Mouse (Mus musculus): ENCODE data around the gene Patz1.
A peak's percentile ranks its signal among the peaks of the same experiment; 100 is the strongest.

Gene Patz1

DNA sequence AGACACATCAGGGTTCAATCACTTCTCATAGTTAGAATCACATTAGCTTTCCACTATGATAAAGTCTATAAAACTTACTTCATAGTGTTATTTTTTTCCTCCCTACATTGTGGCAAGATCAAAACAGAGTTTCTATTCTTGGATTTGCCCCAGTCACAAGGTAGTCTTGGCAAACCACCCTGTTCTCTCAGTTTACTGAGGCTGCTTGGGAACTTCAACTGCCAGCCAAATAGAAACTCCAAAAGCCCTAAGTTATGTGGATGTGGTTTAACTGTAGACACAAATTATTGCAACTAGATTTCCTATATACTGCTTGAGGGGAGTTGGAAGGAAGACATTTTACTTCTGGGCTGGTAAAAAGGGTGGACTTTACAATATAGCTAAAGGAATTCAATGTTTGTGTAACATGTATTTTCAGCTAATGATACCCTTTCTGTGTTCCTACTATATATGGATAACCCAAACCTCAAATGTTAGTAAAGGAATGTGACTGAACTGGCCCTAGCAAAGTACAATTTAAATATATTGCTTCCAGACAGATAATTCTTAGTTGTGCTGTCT, 41.3 kb downstream of the Patz1 start, which contains the start of gene Pik3ip1:
Gene Pik3ip1, plus strand, starts transcription at position 511 of the 561 bp plus-strand sequence.
- DNase-seq (ENCODE audit: low read depth, low spot score), result no peak

DNA sequence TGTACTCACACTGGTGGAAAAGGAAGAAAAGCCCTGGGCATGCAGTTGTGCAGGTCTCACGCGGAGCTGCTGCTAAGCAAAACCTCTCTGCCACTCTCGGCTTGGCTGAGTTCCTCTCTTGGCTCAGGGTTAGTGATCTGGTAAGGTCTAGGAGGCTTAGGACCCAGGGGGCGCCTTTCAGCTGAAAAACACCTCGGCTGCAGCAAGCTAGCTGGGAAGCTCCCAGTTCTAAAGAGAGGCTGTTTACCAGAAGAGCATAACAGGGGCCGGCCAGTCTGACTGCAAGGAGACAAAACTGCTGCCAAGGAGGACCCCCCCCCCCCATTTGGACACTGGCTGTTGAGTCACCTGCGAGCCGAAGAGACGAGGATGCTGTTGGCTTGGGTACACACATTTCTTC, 41.9 kb downstream of the Patz1 start:
- DNase-seq (ENCODE audit: low read depth, low spot score), result peak; percentile 54

DNA sequence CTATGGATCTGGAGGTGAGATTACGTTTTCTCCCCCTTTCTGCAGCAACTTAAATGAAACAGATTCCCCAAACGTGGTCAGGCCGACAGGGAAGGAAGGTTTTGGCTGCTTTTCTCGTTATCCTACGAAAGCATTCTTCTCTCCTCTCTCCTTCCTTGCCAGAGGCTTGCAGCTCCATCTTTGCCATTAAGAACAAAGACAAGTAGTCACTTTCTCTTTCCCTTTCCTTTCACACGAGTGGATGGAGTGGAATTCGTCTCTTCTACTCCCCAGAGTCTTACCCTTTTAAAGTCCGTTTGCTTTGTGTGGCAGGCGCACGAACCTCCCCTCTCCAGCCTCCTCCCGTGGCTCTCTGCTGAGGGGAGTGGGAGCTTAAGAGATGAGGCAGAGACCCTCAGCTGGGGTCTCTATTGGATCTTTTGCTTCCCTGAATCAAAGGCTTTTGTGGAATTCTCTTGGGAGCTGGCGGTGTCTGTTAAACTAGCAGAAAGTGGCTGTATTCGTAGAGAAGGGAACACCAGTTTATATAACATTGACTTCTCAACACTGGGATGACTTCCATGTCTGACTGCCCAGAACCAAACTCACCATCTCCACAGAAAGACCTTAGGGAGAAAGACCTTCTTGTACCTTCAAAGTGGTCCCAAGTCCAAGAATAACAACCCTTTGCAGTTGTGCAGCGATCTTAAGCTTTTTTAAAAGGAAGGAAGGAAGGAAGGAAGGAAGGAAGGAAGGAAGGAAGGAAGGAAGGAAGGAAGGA, 42.5 kb downstream of the Patz1 start:
- no peak for DNase-seq (ENCODE audit: low read depth, low spot score)

DNA sequence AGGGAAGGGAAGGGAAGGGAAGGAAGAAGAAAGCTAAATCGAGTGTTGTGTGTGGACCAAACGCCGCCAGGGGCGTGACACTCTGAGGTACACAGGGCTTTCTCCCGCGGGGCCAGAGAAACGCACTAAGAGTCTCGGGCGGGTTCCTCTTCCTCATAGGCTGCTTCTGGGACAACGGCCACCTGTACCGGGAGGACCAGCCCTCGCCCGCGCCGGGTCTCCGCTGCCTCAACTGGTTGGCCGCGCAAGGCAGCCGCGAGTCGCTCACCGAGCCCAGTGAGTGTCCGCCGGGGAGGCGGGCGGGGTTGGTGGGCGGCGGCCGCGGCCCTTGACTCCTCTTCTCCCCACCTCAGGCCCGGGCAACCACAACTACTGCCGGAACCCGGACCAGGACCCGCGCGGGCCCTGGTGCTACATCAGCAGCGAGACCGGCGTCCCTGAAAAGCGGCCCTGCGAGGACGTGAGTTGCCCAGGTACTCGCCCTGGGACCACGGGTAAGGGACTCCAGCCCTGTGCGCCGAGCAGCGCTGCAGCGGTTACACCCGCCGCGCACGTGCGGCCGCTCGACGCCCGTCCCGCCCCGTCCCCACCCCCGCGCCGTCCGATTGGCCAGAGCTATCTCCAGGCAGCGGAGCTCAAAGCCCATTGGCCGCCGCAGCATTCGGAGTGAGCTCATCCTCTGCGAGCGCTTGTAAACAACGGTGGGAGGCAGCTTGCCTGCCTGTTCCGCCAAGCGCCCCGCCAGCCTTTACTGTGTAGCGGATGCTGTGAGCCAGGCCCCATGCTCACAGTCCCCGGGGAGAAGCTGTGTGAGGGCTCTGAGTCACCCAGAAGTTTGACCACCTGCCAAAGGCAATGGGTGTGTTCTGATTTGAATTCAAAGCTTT, 43.3 kb downstream of the Patz1 start:
- peak; percentile 95 for DNase-seq (ENCODE audit: low read depth, low spot score)

DNA sequence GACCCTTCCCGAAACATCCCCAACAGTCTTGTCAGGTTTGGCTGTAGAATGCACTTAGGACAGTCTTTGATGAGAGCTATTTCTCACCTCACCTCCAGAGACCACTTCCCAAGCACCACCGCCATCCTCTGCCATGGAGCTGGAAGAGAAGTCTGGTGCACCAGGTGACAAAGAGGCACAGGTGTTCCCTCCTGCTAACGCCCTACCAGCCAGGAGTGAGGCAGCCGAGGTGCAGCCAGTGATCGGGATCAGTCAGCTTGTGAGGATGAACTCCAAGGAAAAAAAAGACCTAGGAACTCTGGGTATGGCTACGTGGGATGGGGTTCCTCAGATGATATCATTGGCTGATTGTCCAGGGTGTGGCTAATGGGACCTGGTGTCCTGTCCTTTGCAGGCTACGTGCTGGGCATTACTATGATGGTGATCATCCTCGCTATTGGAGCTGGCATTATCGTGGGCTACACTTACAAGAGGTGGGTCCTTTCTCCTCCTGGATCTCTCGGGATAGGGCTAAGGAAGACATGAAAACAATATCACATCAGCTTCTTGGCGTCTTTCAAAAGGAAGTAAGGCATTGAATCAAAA, 44.5 kb downstream of the Patz1 start:
- no peak for DNase-seq (ENCODE audit: low read depth, low spot score)

DNA sequence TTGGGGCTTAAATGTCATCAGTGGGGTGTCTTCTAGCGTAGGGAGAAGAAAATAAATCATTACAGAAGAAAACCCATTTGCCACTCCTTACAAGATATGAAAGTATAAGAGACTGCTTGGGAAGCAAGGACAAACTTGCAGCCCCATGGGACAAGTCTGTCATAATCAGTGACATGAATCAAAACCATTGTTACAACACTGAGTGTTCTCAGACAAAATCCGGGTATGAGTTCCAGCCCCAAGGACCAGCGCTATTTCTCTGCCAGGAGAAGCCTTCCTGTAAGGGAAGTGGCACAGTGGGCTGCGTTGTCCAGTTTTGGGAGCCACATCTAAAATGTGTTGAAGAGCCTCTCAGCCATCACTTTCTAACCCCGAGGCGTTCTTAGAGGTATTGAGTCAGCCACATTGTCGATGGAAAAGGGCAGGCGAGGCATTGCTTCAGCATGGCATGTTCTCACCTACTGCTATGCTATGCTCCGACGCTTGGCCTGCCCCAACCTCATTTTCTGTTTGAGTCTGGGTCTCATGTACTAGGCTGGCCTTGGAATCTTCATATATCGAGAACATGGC, 45.6 kb downstream of the Patz1 start:
- no peak for DNase-seq (ENCODE audit: low read depth, low spot score)

DNA sequence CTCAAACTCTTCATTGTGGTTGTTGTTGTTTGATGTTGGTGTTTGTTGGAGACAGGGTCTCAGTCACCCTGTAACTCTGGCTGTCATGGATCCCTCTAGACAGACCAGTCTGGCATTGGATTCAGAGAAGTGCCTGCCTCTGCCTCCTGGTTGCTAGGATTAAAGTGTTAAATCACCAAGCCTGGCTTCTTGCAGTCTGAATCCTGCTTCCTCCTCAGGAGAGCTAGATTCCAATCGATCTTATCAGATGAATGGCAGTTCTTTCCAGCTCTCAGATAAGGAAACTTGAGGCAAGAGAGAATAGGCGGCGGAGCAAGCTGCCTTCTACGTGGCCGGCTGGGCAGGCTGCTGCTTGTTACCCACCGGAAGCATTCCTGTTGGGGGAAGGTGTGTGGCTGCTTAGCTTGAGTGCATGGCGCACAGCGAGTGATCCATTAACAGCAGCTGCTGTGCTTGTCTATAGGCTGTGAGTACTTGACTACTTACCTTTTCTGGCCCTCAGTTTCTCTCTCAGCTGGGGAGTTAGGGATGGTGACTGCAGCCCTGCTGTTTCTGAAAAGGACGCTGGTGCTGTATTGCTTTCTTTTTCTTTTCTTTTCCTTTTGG, 46.1 kb downstream of the Patz1 start:
- DNase-seq (ENCODE audit: low read depth, low spot score), result no peak

DNA sequence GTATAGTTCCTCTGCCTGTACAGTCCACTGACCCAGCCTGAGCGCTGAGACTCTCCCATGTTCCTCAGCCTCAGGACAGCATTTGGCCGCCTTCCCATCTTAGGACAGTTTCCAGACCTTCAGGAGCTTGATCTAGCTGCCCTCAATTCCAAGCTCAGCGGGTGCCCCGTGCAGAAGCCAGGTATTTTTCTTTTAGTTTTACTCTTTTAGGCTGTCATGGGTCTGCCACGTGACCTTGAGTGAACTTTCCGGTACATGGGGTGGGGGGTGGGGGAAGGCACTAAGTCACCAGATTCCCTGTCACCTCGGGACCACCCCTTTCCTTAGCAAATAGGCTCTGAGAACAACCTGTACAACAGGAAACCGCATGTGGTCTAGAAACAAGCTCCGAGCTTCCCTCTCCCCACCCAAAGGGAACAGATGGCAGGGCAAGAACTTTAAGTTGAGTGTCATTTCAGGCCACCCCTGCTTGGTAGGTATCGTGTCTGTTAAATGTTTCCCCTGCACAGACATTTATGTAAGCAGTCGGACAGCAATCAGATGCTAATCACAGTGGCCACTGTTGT, 47.1 kb downstream of the Patz1 start:
- DNase-seq (ENCODE audit: low read depth, low spot score), result no peak

DNA sequence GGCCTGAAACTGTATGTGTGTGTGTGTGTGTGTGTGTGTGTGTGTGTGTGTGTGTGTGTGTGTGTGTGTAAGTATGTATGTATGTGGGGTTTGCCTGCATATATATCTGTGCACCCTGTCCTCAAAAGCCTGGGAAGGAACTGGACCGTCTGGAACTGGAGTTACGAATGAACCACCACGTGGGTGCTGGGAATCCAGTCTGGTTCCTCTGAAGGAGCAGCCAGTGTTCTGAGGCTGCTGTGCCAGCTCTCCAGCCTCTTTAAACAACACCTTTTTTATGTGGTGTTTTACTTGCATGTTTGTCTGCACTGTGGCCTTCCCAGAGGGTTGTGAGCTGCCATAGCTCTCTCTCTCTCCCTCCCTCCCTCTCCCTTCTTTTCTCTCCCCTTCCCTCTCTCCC, 47.9 kb downstream of the Patz1 start:
- no peak for DNase-seq (ENCODE audit: low read depth, low spot score)

DNA sequence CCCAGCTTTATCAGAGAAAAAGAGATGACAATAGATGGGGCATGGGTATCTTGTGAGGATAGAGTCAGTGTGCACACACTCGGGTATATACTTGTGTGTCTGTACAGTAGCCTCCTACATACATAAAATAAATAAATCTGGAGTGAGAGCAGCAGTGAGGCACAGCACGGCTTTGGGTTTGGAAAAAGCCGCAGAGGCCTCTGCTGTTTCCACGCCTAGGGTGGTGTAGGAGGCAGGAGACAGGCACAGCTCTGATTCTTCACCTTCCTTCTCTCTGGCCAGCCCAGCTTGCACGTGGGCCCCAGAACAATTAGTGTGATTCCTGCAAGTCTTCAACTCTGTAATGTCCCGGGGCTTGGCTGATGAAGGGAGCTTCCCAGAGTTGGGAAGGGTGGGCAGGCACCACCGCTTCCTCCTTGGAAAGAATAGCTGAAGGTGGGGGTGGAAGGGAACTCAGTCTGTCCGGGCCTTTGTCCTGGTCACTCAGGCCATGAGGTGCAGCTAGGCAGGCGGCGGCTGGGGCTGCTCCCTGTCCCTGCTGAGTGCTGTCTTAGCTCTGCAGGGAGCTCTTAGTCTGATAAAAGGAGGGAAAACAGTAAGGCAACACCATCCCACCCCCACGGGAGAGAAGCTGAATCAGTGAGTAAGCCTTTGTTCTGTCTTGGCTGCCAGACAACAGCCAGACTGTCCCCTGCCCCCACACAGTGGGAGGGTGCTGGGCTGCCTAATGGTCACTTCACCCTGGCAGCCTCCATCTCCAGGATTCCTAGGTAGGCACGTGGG, 48.7 kb downstream of the Patz1 start:
- DNase-seq (ENCODE audit: low read depth, low spot score), result peak; percentile 70

DNA sequence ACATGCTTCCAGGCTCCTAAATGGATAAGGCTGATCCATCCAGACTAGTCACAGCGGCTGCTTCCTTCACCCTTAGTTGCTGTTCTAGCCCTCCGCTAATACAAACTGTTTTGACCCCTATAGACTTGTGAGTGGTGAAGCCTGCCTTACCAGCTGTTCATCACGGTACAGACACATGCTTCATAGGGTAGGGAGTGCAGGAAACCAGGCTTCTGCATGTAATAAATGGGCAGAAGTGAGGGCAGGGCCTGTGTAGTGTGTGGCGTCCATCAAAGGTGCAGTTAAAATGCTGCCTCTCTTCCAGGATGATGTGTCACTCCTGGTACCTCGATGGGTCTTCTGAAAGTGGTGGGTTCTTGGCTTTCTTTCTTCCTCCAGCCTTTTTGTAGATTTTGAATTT, 49.3 kb downstream of the Patz1 start:
- no peak for DNase-seq (ENCODE audit: low read depth, low spot score)

DNA sequence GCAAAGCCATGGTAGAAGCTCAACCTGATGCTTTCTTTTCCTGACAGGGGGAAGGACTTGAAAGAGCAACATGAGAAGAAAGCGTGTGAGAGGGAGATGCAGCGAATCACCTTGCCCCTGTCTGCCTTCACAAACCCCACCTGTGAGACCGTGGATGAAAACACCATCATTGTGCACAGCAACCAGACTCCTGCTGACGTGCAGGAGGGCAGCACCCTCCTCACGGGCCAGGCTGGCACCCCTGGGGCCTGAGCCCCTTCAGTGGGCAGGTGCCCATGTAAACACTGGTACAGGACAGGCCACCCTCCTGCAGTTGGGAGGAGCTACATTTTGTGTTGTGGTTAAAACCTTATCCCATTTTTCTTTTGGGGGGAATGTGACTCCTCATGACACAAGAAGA, 52.8 kb downstream of the Patz1 start:
- DNase-seq (ENCODE audit: low read depth, low spot score), result no peak

DNA sequence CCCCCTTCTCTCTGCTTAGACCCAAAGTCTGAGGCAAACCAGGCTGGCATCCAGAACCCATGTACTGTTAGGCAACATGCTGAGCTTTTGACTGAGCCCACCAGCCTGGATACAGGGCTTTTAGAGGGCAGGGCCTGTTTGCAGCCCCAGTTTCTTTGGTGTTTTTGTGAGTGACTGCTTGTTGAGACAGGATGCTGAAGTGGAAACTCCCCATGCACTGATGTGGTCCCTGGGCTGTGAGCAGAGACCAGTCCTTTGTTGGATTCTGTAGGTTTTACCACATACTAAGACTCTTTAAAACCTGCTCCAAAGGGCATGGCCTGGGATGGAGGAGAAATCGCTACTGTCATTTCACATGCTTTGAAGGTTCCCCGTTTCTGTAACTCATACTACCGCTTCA, 56.2 kb downstream of the Patz1 start:
- DNase-seq (ENCODE audit: low read depth, low spot score), result no peak

DNA sequence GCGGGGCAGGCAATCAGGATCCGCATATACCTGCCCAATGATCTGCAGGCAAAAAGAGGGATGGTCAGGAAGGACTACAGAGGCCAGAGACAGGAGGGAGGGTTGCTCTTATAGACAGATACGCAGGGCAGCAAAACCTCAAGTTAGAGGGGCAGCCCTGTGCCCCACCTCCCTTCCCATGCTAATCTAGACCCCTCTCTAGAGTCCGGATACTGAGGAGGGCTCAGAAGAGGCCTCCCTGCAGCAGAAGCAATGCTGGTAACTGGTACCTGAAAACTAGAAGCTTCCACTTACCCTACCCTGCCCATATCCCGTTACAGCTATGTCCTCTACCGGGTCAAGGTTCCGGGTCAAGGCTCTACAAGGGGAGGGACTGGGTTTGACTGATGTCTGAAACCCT, 57.7 kb downstream of the Patz1 start:
- DNase-seq (ENCODE audit: low read depth, low spot score), result no peak

DNA sequence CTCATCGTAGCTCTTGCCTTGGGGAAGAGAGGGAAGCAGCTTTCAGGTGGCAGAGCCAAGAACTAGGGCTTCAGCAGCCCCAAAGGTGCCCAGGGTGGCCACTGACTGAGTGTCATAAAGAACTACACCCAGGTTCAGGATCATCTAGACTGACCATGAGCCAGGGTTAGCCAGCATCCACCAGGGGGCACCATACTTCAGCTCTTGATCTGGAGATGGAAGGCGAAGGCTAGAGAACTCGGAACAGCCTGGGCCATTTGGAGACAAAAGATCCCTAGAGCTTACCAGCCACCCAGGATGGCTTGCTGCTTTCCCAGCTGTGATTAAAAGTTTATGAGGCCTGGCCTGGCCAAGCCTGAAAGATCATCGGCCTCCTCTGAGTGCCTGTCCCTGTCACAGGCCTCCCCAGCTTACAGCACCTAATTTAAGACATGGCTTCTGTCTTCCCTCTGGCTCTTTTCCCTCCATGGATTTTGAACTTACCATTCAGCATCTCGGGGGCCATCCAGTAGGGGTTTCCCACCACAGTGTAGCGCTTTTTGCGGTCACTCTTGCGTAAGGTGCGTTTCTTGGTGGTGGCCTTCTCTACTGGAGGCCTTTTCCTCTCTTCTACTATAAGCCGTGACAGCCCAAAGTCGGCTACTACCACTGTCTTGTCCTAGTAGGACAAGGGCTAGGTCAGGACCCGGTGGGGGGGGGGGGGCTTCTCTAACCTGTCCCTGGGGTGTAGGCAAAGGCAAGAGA, 58.6 kb downstream of the Patz1 start:
- peak; percentile 89 for DNase-seq (ENCODE audit: low read depth, low spot score)

DNA sequence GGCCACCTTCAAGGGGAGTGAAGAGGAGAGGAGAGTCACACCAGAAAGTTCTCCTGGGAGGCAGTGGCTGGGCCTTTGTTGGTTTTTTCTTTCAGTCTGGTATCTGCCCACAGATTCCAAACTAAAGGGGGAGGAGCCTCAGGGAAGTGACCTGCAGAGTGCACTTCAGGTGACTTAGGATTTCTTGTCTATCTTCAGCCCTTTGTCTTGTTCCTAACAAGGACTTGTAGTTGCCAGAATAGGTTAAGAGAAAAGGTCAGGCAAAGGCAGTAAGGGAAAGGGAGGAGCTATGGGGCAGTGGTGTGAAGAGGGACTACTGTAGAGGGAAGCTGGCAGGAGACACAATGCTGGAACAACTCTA, 59.1 kb downstream of the Patz1 start:
- DNase-seq (ENCODE audit: low read depth, low spot score), result no peak

DNA sequence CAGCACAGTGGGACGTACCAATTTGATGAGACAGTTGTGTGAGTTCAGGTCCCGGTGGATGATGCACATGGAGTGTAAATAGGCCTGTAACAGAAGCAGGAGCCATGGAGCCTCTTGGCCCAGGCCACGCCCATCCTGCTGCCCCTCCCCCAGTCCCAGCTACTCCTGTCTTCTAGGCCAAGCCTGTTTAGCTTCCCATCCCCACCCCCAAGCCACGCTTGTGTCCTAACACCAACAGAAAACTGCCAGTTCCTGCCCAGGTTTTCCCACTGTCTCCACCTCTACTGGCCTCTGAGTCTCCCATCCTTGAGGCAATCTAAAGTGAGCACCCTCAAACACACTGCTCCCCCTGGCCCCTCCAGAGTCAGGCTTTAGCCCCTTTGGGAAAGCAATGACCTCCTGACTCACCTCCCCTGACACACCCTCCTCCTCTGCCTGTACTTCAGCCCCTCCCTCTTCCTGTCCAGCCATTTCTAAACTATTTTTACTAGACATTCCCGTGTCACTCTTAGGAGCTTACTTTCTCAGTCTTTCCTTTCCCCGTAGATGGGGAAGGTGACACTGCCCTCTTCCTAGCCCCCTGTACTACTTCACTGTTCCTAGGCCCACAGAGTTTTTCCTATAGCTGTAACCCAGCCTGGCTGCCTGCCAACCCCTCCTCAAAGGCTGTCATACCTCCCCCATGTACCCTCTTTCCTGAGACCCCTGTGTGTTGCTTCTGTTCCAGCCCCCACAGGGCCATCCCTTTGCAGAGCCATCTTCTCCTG, 60.1 kb downstream of the Patz1 start:
- no peak for DNase-seq (ENCODE audit: low read depth, low spot score)

DNA sequence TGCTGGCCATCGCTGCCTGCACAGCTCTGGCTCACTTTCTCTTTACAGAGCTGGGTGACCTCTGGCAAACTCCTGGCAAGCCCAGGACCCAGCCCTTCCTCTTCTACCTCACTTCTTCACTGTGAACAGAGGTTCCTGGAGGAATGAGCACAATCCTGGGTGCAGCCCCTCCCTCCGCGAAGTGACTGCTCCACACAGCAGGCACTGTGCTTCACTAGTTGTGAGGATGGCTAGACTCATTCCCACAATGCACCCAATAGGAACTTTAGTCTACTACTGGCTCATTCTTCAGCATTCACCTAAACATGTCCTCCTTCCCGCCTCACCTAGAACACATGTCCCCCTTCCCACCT, 60.6 kb downstream of the Patz1 start:
- DNase-seq (ENCODE audit: low read depth, low spot score), result no peak

DNA sequence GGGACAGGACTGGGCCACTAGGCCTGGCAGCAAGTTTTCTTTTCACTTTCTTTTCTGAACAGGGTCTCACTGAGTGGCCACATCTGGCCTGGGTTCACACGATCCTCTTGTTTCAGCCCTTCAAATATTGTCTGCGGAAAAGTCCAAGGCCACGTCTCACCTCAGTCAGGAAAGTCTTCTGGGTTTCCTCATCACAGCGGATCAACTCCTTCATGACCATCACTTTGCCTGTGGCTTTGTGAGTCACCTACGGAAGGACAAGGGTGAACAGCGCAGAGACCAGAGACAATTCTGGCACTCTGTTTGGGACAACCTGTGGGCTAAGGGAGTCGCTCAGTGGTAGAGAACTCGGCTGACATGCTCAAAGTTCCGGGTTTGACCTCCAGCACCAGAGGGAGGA, 63.5 kb downstream of the Patz1 start:
- DNase-seq (ENCODE audit: low read depth, low spot score), result no peak
